Mouse (Mus musculus): ENCODE measurements around the gene Cdk5rap2. TPM values are rescaled to one million over a fixed set of nuclear protein-coding genes. Genes with fewer than 3 reads are reported as not detected.

Gene Cdk5rap2
- total and polyA plus RNA-seq, 3 experiments = 10.5 to 15.4 TPM; not detected in 1

DNA sequence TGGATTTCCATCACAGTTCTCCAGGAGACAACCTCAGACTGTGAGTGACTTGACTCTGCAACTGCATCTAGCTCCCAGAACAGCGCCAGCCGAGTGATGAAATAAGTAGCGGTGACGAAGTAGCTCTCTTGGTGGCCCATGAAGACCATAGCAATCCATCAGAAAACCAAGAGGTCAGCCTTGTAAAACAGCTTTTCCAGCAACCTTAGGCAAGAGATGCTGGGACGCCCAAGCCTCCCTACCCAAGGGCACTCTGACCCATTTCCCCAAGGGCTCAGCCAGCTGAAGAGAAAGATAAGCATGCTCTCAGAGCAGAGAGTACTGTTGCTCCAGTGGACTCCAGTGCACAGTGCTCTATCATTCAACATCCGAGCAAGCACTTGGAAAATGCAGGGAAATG is 77.3 kb downstream of the Cdk5rap2 start:
- Histone ChIP-seq H3K4me3 (ENCODE audit: control insufficient read depth in 1 of 2, insufficient read depth in 1 of 2, low read depth in 2 of 2, low read length in 2 of 2) (no peak overlapping the region), H3K36me3 (ENCODE audit: control insufficient read depth in 1 of 2, insufficient read depth in 2 of 2, low read length in 2 of 2) (no peaks in the 10 kb centered on the region), H3K27ac (ENCODE audit: control insufficient read depth, low read depth, low read length) (no peak overlapping the region), H3K9me3 (replicated peaks; ENCODE audit: insufficient read depth, low read length) (no peaks in the 10 kb centered on the region), H3K27me3 (ENCODE audit: control insufficient read depth in 1 of 2, insufficient read depth in 2 of 2, low read length in 2 of 2) (no peaks in the 10 kb centered on the region), H3K9ac (ENCODE audit: control insufficient read depth, low read depth, low read length, poor library complexity, severe bottlenecking) (no peak overlapping the region), H3K4me1 (ENCODE audit: control insufficient read depth in 1 of 2, insufficient read depth in 2 of 2, low read length in 2 of 2) (no peaks in the 10 kb centered on the region), H3K79me2 (ENCODE audit: control insufficient read depth, insufficient read depth, low read length, poor library complexity) (no peaks in the 10 kb centered on the region)
- DNase-seq (ENCODE audit: low read depth, low spot score) = no peak
- TF ChIP-seq KAT2A (conservative IDR thresholded peaks at IDR 0.05; ENCODE audit: low read depth, low read length) (no peak), ZC3H11A (IDR thresholded peaks at IDR 0.05; ENCODE audit: low read depth, low read length) (no peak), CHD2 (IDR thresholded peaks at IDR 0.05; ENCODE audit: low read length) (no peak), HCFC1 (IDR thresholded peaks at IDR 0.05; ENCODE audit: low read depth, low read length) (no peak), MYC (IDR thresholded peaks at IDR 0.05; ENCODE audit: low read depth, low read length) (no peak), SIN3A (IDR thresholded peaks at IDR 0.05; ENCODE audit: low read length) (no peak), BHLHE40 (IDR thresholded peaks at IDR 0.05; ENCODE audit: borderline replicate concordance, low read depth, low read length) (no peak), POLR2AphosphoS5 (IDR thresholded peaks at IDR 0.05; ENCODE audit: borderline replicate concordance, low read depth, low read length) (no peak), TCF12 (IDR thresholded peaks at IDR 0.05; ENCODE audit: low read depth, low read length) (no peak), SMC3 (IDR thresholded peaks at IDR 0.05; ENCODE audit: low read depth, low read length) (no peak)

DNA sequence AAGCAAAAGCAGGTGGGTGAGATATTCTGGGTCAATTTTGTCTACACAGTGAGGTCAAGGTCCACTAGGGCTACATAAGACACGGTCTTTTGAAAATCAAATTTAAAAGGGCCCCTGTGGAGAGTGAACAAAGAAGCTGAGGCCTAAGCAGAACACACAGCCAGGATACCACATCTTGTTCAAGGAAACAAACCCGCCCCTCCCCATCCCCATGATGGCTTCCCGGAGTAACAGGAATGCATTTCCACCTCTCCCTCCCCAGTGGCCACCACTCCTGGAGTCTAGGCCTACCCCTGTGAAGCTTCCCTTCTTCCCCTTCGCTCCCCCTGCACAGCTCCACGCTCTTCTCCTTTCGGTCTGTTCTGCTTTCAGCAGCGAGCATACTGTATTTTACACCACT is 77.7 kb downstream of the Cdk5rap2 start:
- H3K79me2 ChIP-seq (ENCODE audit: control insufficient read depth, insufficient read depth, low read length, poor library complexity) = no peaks in the 10 kb centered on the region
- H3K36me3 ChIP-seq (ENCODE audit: control insufficient read depth in 1 of 2, insufficient read depth in 2 of 2, low read length in 2 of 2) = no peaks in the 10 kb centered on the region
- no peak overlapping the region for H3K9ac ChIP-seq (ENCODE audit: control insufficient read depth, low read depth, low read length, poor library complexity, severe bottlenecking)
- DNase-seq (ENCODE audit: low read depth, low spot score) = no peak
- no peaks in the 10 kb centered on the region for H3K4me1 ChIP-seq (ENCODE audit: control insufficient read depth in 1 of 2, insufficient read depth in 2 of 2, low read length in 2 of 2)
- TF ChIP-seq KAT2A (conservative IDR thresholded peaks at IDR 0.05; ENCODE audit: low read depth, low read length) (no peak), CHD1 (IDR thresholded peaks at IDR 0.05; ENCODE audit: low read depth, low read length) (no peak)
- H3K27ac ChIP-seq (ENCODE audit: control insufficient read depth, low read depth, low read length) = no peak overlapping the region
- H3K27me3 ChIP-seq (ENCODE audit: control insufficient read depth in 1 of 2, insufficient read depth in 2 of 2, low read length in 2 of 2) = no peaks in the 10 kb centered on the region
- H3K9me3 ChIP-seq (replicated peaks; ENCODE audit: insufficient read depth, low read length) = no peaks in the 10 kb centered on the region
- H3K4me3 ChIP-seq (ENCODE audit: control insufficient read depth in 1 of 2, insufficient read depth in 1 of 2, low read depth in 2 of 2, low read length in 2 of 2) = no peak overlapping the region

DNA sequence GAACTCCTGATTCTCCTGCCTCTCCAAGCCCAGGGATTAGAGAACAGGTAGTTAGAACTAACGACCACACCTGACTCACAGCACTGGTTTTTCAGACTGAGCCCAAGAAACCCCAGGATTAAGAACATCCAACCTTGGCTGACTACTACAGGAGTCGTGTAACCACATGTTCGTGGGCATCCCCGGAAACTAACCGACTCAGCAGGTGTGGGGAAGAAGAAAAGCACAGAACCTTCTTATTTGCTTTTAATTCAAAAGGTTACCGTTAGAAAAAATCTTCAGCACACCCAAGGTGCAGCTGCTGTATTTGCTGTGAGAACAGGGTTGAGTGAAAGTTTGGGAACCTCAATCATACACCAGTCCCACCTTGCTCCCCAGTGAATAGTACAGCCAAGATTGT is 79.1 kb downstream of the Cdk5rap2 start:
- DNase-seq (ENCODE audit: low read depth, low spot score) = no peak
- Histone ChIP-seq H3K4me1 (ENCODE audit: control insufficient read depth in 1 of 2, insufficient read depth in 2 of 2, low read length in 2 of 2) (no peaks in the 10 kb centered on the region), H3K9me3 (replicated peaks; ENCODE audit: insufficient read depth, low read length) (no peaks in the 10 kb centered on the region), H3K79me2 (ENCODE audit: control insufficient read depth, insufficient read depth, low read length, poor library complexity) (no peaks in the 10 kb centered on the region), H3K36me3 (ENCODE audit: control insufficient read depth in 1 of 2, insufficient read depth in 2 of 2, low read length in 2 of 2) (no peaks in the 10 kb centered on the region; a peak in 1 of 4 replicates), H3K27me3 (ENCODE audit: control insufficient read depth in 1 of 2, insufficient read depth in 2 of 2, low read length in 2 of 2) (no peaks in the 10 kb centered on the region), H3K9ac (ENCODE audit: control insufficient read depth, low read depth, low read length, poor library complexity, severe bottlenecking) (no peak overlapping the region), H3K27ac (ENCODE audit: control insufficient read depth, low read depth, low read length) (no peak overlapping the region), H3K4me3 (ENCODE audit: control insufficient read depth in 1 of 2, insufficient read depth in 1 of 2, low read depth in 2 of 2, low read length in 2 of 2) (no peak overlapping the region)
- TF ChIP-seq EP300 (IDR thresholded peaks at IDR 0.05; ENCODE audit: low read depth in 1 of 2, low read length in 2 of 2) (no peak), GABPA (IDR thresholded peaks at IDR 0.05; ENCODE audit: low read depth, low read length) (no peak), ZMIZ1 (IDR thresholded peaks at IDR 0.05; ENCODE audit: low read depth, low read length) (no peak), RCOR1 (IDR thresholded peaks at IDR 0.05; ENCODE audit: low read depth, low read length) (no peak), MEF2A (IDR thresholded peaks at IDR 0.05; ENCODE audit: extremely low read depth, insufficient replicate concordance, low read depth, low read length, poor library complexity, severe bottlenecking) (no peak), CTCF (IDR thresholded peaks at IDR 0.05 in 2 of 3, conservative IDR thresholded peaks at IDR 0.05 in 1 of 3; ENCODE audit: control insufficient read depth in 1 of 3, insufficient read depth in 1 of 3, low read depth in 2 of 3, low read length in 3 of 3, poor library complexity in 1 of 3, severe bottlenecking in 1 of 3) (no peak), USF2 (IDR thresholded peaks at IDR 0.05; ENCODE audit: borderline replicate concordance in 1 of 2, insufficient read depth in 1 of 2, low read depth in 1 of 2, low read length in 2 of 2) (no peak), MAZ (IDR thresholded peaks at IDR 0.05; ENCODE audit: low read depth, low read length) (no peak), POLR2A (IDR thresholded peaks at IDR 0.05; ENCODE audit: control insufficient read depth in 1 of 2, insufficient read depth in 1 of 2, low read depth in 1 of 2, low read length in 2 of 2, poor library complexity in 1 of 2) (no peak), CHD1 (IDR thresholded peaks at IDR 0.05; ENCODE audit: low read depth, low read length) (no peak), E2F4 (IDR thresholded peaks at IDR 0.05; ENCODE audit: borderline replicate concordance, low read depth, low read length) (no peak), MAFK (IDR thresholded peaks at IDR 0.05; ENCODE audit: borderline replicate concordance, low read depth, low read length) (no peak), TBP (IDR thresholded peaks at IDR 0.05; ENCODE audit: low read depth, low read length) (no peak), MXI1 (IDR thresholded peaks at IDR 0.05; ENCODE audit: low read depth, low read length) (no peak)

Data from MEL (cell line).